Mouse (Mus musculus) urinary bladder, postnatal 14 days (tissue): Measurements from ENCODE around the gene Meis2.

Source experiments
- DNase-seq: peaks from one replicate; pipeline ENCODE4 v3.0.0; 2021; ENCODE audit warnings: low spot score

Meis2 gene

DNA sequence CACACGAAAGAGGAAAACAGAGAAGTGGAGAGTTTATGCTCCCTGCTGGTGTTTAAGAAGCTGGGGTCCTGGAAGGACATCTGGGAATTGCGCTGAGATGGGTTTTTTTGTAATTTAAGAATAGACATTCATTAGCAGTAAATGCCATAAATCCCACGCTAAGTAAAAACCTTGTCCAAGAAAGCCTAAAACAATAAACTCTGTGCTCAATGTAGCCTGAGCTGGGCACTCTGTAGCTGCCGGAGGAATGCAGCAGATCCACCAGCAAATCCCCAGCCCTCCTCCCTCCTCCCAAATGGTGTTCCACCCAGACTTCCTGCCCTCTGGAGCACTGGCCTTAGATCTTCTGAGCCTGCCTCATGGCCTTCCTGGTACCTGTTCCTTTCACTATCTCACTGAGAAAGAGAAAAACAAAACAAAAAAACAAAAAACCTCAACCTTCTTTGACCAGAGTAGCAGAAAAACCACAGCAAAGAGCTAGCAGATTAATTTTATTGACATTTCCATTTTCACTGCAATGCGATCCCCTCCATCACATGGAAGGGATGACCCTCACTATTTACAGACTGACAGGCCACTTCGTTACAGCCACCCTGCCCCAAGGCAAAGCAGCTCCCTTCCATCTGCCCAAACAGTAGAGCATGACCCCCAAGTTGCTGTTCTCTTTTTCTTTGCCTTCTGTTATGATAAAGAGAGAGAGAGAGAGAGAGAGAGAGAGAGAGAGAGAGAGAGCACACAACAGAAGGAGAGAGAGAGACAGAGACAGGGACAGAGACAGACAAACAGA is 64.1 kb downstream of the Meis2 start:
- DNase-seq = no peak

DNA sequence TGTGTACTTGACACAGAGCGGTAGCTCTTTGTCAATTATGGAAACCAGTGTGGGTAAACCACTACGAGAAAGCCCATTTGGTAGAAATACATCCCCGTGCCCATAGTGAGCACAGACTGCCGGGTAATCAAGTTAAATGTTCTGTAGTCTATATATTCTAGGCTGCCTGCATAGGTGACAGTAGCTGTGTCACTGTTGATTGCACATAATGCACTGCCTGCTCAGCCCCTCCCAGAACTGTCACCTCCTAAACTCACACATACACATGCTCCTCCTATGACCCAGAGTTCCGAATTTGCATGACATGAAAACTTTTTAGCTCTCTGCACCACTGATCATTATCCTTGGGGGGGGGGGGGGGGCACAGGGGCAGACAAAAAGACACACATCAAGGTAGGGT is 65.1 kb downstream of the Meis2 start:
- DNase-seq = no peak

DNA sequence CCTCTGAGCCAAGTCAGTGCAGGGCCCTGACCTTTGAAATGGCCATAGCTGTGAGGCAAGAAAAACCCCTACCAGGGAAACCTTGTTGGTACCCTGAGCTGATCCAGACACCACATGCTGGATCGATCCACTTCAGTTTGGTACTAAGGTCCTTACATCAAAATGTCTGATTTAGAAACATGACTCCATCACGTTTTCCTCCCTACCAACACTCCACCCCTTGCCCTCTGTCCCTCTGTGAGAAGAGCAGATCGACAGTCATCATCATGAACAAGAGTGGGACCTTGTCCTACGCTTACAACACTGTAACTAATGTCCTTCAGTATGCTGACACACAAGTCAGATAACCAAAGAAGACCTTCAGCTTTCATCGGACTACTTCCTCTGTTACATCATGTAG is 66.8 kb downstream of the Meis2 start:
- DNase-seq = no peak

GRCm38 (mm10) chr2:115996438-115996837 is 69.2 kb downstream of the Meis2 start:
- DNase-seq = no peak

GRCm38 (mm10) chr2:115993877-115994276 is 71.8 kb downstream of the Meis2 start:
- no peak for DNase-seq

DNA sequence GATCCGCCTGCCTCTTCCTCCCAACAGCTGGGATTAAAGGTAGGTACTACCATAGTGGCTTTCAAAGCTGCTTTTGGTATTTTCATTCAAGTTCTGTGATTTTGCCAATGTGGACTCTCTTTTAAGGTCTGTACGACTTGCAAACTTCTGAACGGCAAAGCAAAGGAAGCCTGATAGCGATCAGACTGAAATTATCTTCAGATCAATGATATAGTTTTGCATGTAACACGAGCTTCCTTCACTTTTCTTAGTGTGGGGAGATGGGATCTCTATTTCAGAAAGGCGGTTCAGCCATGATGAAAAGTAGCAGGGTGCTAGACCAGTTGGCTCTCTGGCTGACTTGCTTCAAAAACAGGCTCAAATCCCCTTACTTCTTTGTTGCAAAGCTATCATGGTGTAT is 76.4 kb downstream of the Meis2 start:
- DNase-seq = no peak

GRCm38 (mm10) chr2:115988448-115988847 is 77.2 kb downstream of the Meis2 start:
- no peak for DNase-seq

GRCm38 (mm10) chr2:115984952-115985351 is 80.7 kb downstream of the Meis2 start:
- no peak for DNase-seq

DNA sequence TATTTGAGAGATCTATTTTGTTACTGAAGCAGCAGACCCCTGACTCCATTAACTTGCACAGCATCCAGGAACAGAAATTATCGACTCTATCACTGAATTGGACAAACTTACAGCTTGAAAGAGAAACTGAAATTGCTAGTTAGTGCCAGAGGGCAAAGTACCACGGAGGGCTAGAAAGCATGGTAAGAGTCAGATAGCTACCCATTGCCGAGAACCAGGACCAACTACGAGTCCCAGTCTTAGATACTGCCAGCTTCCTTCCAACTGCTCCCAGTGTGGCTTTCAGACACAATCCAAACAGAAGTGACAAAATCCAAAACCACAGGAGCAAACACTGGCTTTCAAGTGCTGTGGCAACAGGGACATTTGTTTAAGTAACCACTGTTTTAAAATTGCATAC is 81.2 kb downstream of the Meis2 start:
- DNase-seq = no peak

DNA sequence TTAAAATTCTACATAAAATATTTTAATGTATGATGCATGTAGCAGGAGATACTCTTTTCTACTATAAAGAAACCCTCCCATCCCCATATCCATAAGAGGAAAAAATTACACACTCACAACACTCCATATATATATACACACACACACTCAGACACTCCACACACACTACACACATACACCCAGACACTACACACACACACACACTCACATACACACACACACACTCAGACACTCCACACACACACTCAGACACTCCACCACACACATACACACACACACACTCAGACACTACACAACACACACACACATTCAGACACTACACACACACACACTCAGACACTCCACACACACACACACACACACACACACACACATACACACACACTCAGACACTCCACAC is 85.1 kb downstream of the Meis2 start:
- DNase-seq = no peak

GRCm38 (mm10) chr2:115979683-115980476 is 85.8 kb downstream of the Meis2 start:
- no peak for DNase-seq

GRCm38 (mm10) chr2:115978666-115979065 is 87.0 kb downstream of the Meis2 start:
- DNase-seq = no peak

DNA sequence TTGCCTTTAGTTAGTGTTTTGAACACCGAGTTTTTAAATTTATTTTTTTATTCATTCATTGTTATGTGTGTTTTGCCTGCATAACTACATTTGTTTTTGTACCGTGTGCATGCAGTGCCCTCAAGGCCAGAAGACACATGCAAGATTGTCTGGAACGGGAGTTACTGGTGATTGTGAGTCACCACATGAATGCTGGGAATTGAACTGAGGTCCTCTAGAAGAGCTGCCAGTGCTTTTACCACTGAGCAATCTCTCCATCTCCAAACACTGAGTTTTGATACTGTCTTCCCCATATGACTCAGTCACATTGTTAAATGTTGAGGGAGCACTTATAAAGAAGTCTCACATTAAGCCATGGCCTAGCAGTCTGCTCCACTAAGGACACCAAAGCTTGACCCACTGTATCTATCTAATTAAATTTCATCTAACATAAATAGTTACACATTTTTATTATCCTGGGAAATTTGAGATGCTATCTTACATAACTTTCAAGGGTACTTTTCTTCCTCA is 94.3 kb downstream of the Meis2 start:
- DNase-seq = no peak

DNA sequence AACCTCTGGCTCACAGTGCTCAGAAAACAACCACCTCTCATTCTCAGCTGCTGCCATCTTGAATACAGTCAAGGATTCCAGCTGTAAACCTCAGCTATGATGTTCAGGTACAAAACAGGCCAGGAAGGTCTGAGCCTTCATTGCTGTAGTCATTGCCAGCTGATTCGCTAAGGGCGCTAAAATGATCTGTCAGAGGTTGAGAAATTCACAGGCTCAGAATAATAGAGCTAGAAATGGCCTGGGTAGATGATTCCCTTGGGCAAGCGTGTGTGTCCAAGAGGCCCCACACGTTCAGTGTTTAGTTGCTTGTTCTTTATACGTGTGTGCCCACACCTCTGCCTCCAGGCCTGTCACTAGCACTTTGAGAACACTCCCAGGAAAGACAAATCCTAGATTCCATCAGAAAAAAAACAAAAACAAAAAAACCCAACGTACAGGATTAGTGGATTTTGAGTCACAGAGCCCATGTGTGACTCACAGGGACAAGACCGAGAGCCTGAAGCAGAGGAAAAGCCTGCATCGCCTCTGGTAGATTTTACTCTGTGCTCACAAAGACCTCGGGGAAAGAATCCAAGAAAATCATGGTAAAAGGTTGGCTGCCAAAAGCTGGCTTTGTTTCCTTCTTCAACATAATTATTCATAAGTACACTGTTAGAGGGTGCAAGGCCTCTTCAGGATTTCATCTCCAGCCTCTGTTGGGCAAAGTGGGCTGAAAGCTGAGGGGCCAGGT is 95.4 kb downstream of the Meis2 start:
- no peak for DNase-seq

DNA sequence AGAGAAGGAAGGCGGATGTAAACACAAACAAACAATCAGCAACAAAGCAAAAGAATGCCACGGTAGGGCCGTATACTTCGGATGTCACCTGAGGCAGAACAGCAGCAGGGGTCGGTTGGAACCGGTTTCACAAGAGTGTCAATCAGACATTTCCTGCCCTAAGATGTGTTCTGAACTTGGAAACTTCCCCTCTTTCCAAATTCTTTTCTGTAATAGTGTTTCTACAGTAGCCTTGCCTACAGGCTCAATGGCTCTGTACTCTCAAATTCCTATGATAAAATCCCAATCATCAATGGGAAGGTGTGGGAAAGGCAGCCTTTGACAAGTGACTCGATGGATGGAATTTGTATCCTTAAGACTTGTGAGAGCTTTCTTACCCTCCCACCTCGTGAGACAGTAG is 96.4 kb downstream of the Meis2 start:
- no peak for DNase-seq

GRCm38 (mm10) chr2:115964911-115965310 is 100.7 kb downstream of the Meis2 start:
- DNase-seq = no peak

GRCm38 (mm10) chr2:115963293-115963835 is 102.3 kb downstream of the Meis2 start:
- DNase-seq = no peak

- DNase-seq = no peak
Measured at GRCm38 (mm10) chr2:115962728-115963127, 102.9 kb downstream of the Meis2 start.

- DNase-seq = no peak
Measured at GRCm38 (mm10) chr2:115962113-115962512, 103.5 kb downstream of the Meis2 start.

DNA sequence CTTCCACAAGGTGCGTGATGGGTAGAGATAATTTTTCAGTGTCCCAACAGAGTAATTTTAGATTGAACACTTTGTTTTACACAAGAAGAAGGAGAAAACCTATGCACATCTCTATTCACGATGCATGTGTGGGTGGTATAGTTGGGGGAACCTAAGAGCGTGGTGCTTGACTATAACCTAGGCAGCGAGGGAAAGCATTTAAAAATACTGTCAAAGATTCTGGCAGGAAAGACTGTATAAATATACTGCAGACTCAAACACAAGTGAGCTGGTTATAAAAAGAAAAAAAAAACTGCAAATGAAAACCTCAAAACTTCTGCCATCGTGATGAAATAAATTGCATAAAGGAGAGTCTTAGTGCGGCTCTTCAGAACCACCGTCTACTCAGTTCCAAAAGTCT is 105.0 kb downstream of the Meis2 start:
- no peak for DNase-seq

GRCm38 (mm10) chr2:115956786-115957185 is 108.9 kb downstream of the Meis2 start:
- DNase-seq = no peak

GRCm38 (mm10) chr2:115950645-115951044 is 115.0 kb downstream of the Meis2 start:
- no peak for DNase-seq
